12 mouse cellular contexts compared by ENCODE assay signal in genomic region chr1:92707917-92708897, GRCm38 (mm10). TPM values are rescaled to one million over a fixed set of nuclear protein-coding genes. Genes with fewer than 3 reads are reported as not detected.
A peak's percentile ranks its signal among the peaks of the same experiment; 100 is the strongest.
DNase-seq lines count a peak whose midpoint lies in the region; ATAC-seq and TF ChIP-seq lines count a peak whose summit lies in the region.
"Had no signal": no experiment of that assay in that cellular context is flagged by ENCODE, and none has a peak within 500 bp of the region (broad histone marks: within the 10 kb centered on the region; RNA-seq: fewer than 3 reads in every experiment).

No protein-coding gene starts in this region.

- H3K27ac ChIP-seq in kidney, embryonic 16.5 days (ENCODE audit: low read length), result no peak overlapping the region
- H3K27ac ChIP-seq in intestine, postnatal 0 days (ENCODE audit: low read depth, low read length), result no peak overlapping the region
- H3K27ac ChIP-seq: hindbrain, embryonic 14.5 days; neural tube, embryonic 12.5 days had no signal

- WGBS in kidney, embryonic 16.5 days, result 87% methylated on average over 19 of the region's 19 CpGs
- 76% methylated on average over 19 of the region's 19 CpGs for WGBS in intestine, postnatal 0 days

- H3K4me3 ChIP-seq in kidney, embryonic 16.5 days (ENCODE audit: low read length), result no peak overlapping the region
- no peak overlapping the region for H3K4me3 ChIP-seq in intestine, postnatal 0 days (ENCODE audit: low read depth, low read length)
- H3K4me3 ChIP-seq: neural tube, embryonic 12.5 days had no signal

- no peak overlapping the region for H3K9ac ChIP-seq in kidney, embryonic 16.5 days (replicated peaks; ENCODE audit: low read length)
- H3K9ac ChIP-seq in intestine, postnatal 0 days (ENCODE audit: low read depth, low read length), result no peak overlapping the region
- H3K9ac ChIP-seq: hindbrain, embryonic 14.5 days; neural tube, embryonic 12.5 days had no signal

- no peak for DNase-seq in kidney, adult 18-20 months
- DNase-seq in A20 (ENCODE audit: low read depth, low spot score) (peak; percentile 19), NIH3T3 (ENCODE audit: low read depth) (peak; percentile 56)
- DNase-seq in B cell, adult 2 months, result no peak
- DNase-seq in layer of hippocampus, adult 8-10 months (ENCODE audit: low spot score in 2 of 2), result no peak
- DNase-seq in thymus, postnatal 25 days, result no peak
- DNase-seq: gastrocnemius, postnatal 25 days had no signal

- ATAC-seq in kidney, embryonic 16.5 days (ENCODE audit: low FRiP score, low TSS enrichment), result 0 out of 2 replicates have a peak, but pooled peaks have one; percentile 27
- ATAC-seq in intestine, postnatal 0 days, result no peak
- ATAC-seq: Patski had no signal

- no peak overlapping the region for H3K4me2 ChIP-seq in kidney, embryonic 16.5 days (replicated peaks; ENCODE audit: low read depth, low read length)
- no peak overlapping the region for H3K4me2 ChIP-seq in intestine, postnatal 0 days (replicated peaks; ENCODE audit: low read depth)
- H3K4me2 ChIP-seq: hindbrain, embryonic 14.5 days; neural tube, embryonic 12.5 days had no signal

- no peaks in the 10 kb centered on the region for H3K36me3 ChIP-seq in kidney, embryonic 16.5 days (ENCODE audit: insufficient read depth, low read length)
- no peaks in the 10 kb centered on the region for H3K36me3 ChIP-seq in intestine, postnatal 0 days (ENCODE audit: control insufficient read depth, insufficient read depth)
- H3K36me3 ChIP-seq: neural tube, embryonic 12.5 days had no signal

- no peaks in the 10 kb centered on the region for H3K27me3 ChIP-seq in kidney, embryonic 16.5 days (ENCODE audit: insufficient read depth, low read length)
- H3K27me3 ChIP-seq in intestine, postnatal 0 days (replicated peaks; ENCODE audit: control insufficient read depth, insufficient read depth, low read length), result no peaks in the 10 kb centered on the region
- H3K27me3 ChIP-seq: neural tube, embryonic 12.5 days; Patski had no signal

- H3K4me1 ChIP-seq in kidney, embryonic 16.5 days (ENCODE audit: insufficient read depth, low read length), result peaks cover 7% of the 10 kb centered on the region
- H3K4me1 ChIP-seq in intestine, postnatal 0 days (replicated peaks; ENCODE audit: control insufficient read depth, insufficient read depth, low read length), result no peaks in the 10 kb centered on the region
- H3K4me1 ChIP-seq: neural tube, embryonic 12.5 days had no signal

- no peaks in the 10 kb centered on the region for H3K9me3 ChIP-seq in kidney, embryonic 16.5 days (ENCODE audit: low read length)
- no peaks in the 10 kb centered on the region for H3K9me3 ChIP-seq in intestine, postnatal 0 days (ENCODE audit: control insufficient read depth)
- H3K9me3 ChIP-seq: neural tube, embryonic 12.5 days had no signal

- peak; percentile 52 for TF ChIP-seq CTCF in intestine, postnatal 0 days (IDR thresholded peaks at IDR 0.05; ENCODE audit: low read depth)

RNA-seq across cellular contexts. Expression of gene Otos, which starts 59.6 kb away (rescaled TPM):
- 0.64 and 0.72 TPM in 2 replicates for polyA plus RNA-seq in kidney, embryonic 16.5 days (2015; fragmentation: Nextera tagmentation; extraction: Ambion mirVana)
- polyA plus RNA-seq in intestine, postnatal 0 days (2015; fragmentation: Nextera tagmentation; extraction: Ambion mirVana), result not detected in 2 replicates
- 1 to 10 TPM in 3 of 4 experiments, under 1 TPM in 1; 0.51 to 2.3 (median 1.8) TPM for total RNA-seq in layer of hippocampus, adult 8-10 months (2022)
- total RNA-seq: gastrocnemius, postnatal 25 days had no signal
- polyA plus RNA-seq: hindbrain, embryonic 14.5 days; neural tube, embryonic 12.5 days had no signal

Comparison
In these comparisons a context has a peak if more than half of its experiments do, and no peak if none do; other contexts are left out.
1. DNase-seq: peak in A20 (single experiment) and NIH3T3 (single experiment); none in kidney, adult 18-20 months (single experiment), B cell, adult 2 months (0 of 2), layer of hippocampus, adult 8-10 months (0 of 2) and thymus, postnatal 25 days (single experiment).